Mouse (Mus musculus) G1E (cell line): ENCODE data around the gene Ebpl. TPM values are rescaled to one million over a fixed set of nuclear protein-coding genes. Genes with fewer than 3 reads are reported as not detected.

Source experiments
- ATAC-seq: 2 replicates; pipeline ENCODE4 v1.8.0; 2016; ENCODE audit warnings: mild to moderate bottlenecking; ENCODE audit not compliant: insufficient number of reproducible peaks, poor library complexity, low FRiP score, severe bottlenecking; ENCODE audit errors: extremely low read depth
- DNase-seq: peaks from one replicate; pipeline ENCODE4 v3.0.0; 2012; ENCODE audit warnings: low spot score
- H3K27me3 ChIP-seq: 2 replicates; pipeline ENCODE4 v1.6.1; 2012; ENCODE audit warnings: mild to moderate bottlenecking, low read length, inconsistent platforms; ENCODE audit not compliant: insufficient read depth
- H3K36me3 ChIP-seq: replicated peaks from 2 replicates; pipeline ENCODE3; 2012; ENCODE audit warnings: mild to moderate bottlenecking, inconsistent platforms
- H3K4me1 ChIP-seq: 2 replicates; pipeline ENCODE4 v1.6.1; 2012; ENCODE audit warnings: low read depth, low read length, inconsistent platforms, mixed read lengths; ENCODE audit not compliant: insufficient read depth
- H3K4me3 ChIP-seq: 2 replicates; pipeline ENCODE4 v1.5.1; 2012; ENCODE audit warnings: low read depth, mild to moderate bottlenecking, inconsistent platforms, low read length, moderate library complexity, mixed read lengths
- H3K9me3 ChIP-seq: replicated peaks from 2 replicates; pipeline ENCODE4 v1.6.1; 2012; ENCODE audit warnings: inconsistent platforms
- CTCF ChIP-seq: IDR thresholded peaks from 2 replicates; pipeline ENCODE4 v1.5.1; 2012; ENCODE audit warnings: low read depth, low read length, inconsistent platforms, mixed read lengths
- GATA1 ChIP-seq: IDR thresholded peaks from 2 replicates; pipeline ENCODE4 v1.6.1; 2012; ENCODE audit warnings: borderline replicate concordance, low read length, inconsistent platforms, mixed read lengths
- GATA2 ChIP-seq: IDR thresholded peaks from 2 replicates; pipeline ENCODE4 v1.6.1; 2012; ENCODE audit warnings: low read depth, low read length, inconsistent platforms, borderline replicate concordance
- POLR2AphosphoS5 ChIP-seq: IDR thresholded peaks from 2 replicates; pipeline ENCODE4 v1.6.1; 2012; ENCODE audit warnings: low read depth, low read length, inconsistent platforms; ENCODE audit not compliant: insufficient replicate concordance
- TAL1 ChIP-seq: conservative IDR thresholded peaks from 2 replicates; pipeline ENCODE4 v1.6.1; 2012; ENCODE audit warnings: low read depth, low read length, inconsistent platforms, mixed read lengths
- polyA plus RNA-seq: library from polyadenylated mRNA; stranded (reverse); fragments of >175 nt; gene quantifications from 2 replicates; pipeline ENCODE4 v1.2.3, GENCODE M21; 2012
- total RNA-seq, 2 experiments: library from RNA; stranded (forward) in 1 of 2; stranded (reverse) in 1 of 2; fragments of 200-1000 nt in 1 of 2; fragments of >200 nt in 1 of 2; fragmentation: Nextera tagmentation in 1 of 2; gene quantifications; 2 replicates each; pipeline ENCODE4 v1.2.3; 2014 to 2017

Gene Ebpl
- total and polyA plus RNA-seq, 3 experiments = 0.52 to 2.8 (median 1.8) TPM

- H3K4me1 ChIP-seq = peaks cover 14% of the 10 kb centered on the region
- ATAC-seq = no peak
- TF ChIP-seq CTCF = no peak
- no peak for TF ChIP-seq POLR2AphosphoS5
- no peak for TF ChIP-seq GATA1
- TF ChIP-seq GATA2 = no peak
- no peak for TF ChIP-seq TAL1
Measured at GRCm38 (mm10) chr14:61354251-61355235, 5.7 kb downstream of the Ebpl start.

GRCm38 (mm10) chr14:61350808-61351207 lies 9.4 kb downstream of the Ebpl start:
- ATAC-seq (no peak), DNase-seq (no peak)
- H3K27me3 ChIP-seq = no peaks in the 10 kb centered on the region
- no peaks in the 10 kb centered on the region for H3K9me3 ChIP-seq
- peaks cover 12% of the 10 kb centered on the region for H3K4me1 ChIP-seq
- H3K4me3 ChIP-seq = no peak overlapping the region
- peaks cover 5% of the 10 kb centered on the region for H3K36me3 ChIP-seq
- no peak for TF ChIP-seq TAL1
- TF ChIP-seq CTCF = no peak
- no peak for TF ChIP-seq GATA1

More at GRCm38 (mm10) chr14:61354251-61355235, 5.7 kb downstream of the Ebpl start:
- H3K27me3 ChIP-seq = no peaks in the 10 kb centered on the region
- DNase-seq = no peak
- no peak overlapping the region for H3K4me3 ChIP-seq
- H3K9me3 ChIP-seq = no peaks in the 10 kb centered on the region
- peaks cover 7% of the 10 kb centered on the region for H3K36me3 ChIP-seq

- H3K36me3 ChIP-seq = no peaks in the 10 kb centered on the region
- DNase-seq = no peak
- no peaks in the 10 kb centered on the region for H3K9me3 ChIP-seq
- no peak for TF ChIP-seq CTCF
- H3K4me3 ChIP-seq = no peak overlapping the region
- no peaks in the 10 kb centered on the region for H3K27me3 ChIP-seq
- ATAC-seq = no peak
- peaks cover 8% of the 10 kb centered on the region for H3K4me1 ChIP-seq
Measured at GRCm38 (mm10) chr14:61349876-61350275, 10.4 kb downstream of the Ebpl start.

GRCm38 (mm10) chr14:61346827-61347698 lies 13.2 kb downstream of the Ebpl start:
- no peaks in the 10 kb centered on the region for H3K27me3 ChIP-seq
- no peak overlapping the region for H3K4me3 ChIP-seq
- no peaks in the 10 kb centered on the region for H3K36me3 ChIP-seq
- DNase-seq (no peak), ATAC-seq (no peak)
- H3K4me1 ChIP-seq = no peaks in the 10 kb centered on the region; the same call in 1 of the 2 replicates
- TF ChIP-seq TAL1 (no peak), CTCF (no peak), POLR2AphosphoS5 (no peak), GATA1 (no peak), GATA2 (no peak)
- H3K9me3 ChIP-seq = no peaks in the 10 kb centered on the region

- ATAC-seq (no peak), DNase-seq (no peak)
- H3K27me3 ChIP-seq = no peaks in the 10 kb centered on the region
- H3K4me3 ChIP-seq = no peak overlapping the region
- H3K4me1 ChIP-seq = no peaks in the 10 kb centered on the region; the same call in 1 of the 2 replicates
- TF ChIP-seq GATA2 = no peak
- no peak for TF ChIP-seq CTCF
- TF ChIP-seq GATA1 = no peak
- H3K9me3 ChIP-seq = no peaks in the 10 kb centered on the region
- no peaks in the 10 kb centered on the region for H3K36me3 ChIP-seq
Measured at GRCm38 (mm10) chr14:61344590-61344989, 15.6 kb downstream of the Ebpl start.

- no peaks in the 10 kb centered on the region for H3K36me3 ChIP-seq
- ATAC-seq (no peak), DNase-seq (no peak)
- no peaks in the 10 kb centered on the region for H3K4me1 ChIP-seq
- no peak for TF ChIP-seq GATA1
- TF ChIP-seq TAL1 = no peak
- TF ChIP-seq CTCF = no peak
- TF ChIP-seq POLR2AphosphoS5 = no peak
- no peak for TF ChIP-seq GATA2
- H3K9me3 ChIP-seq = no peaks in the 10 kb centered on the region
- H3K27me3 ChIP-seq = no peaks in the 10 kb centered on the region
- H3K4me3 ChIP-seq = no peak overlapping the region
Measured at GRCm38 (mm10) chr14:61339381-61339780, 20.9 kb downstream of the Ebpl start.
